Mouse (Mus musculus) heart, adult 8-10 months (tissue): ENCODE data around the gene Ppp4r1. TPM values are rescaled to one million over a fixed set of nuclear protein-coding genes. Genes with fewer than 3 reads are reported as not detected.

Source experiments
- DNase-seq: peaks from one replicate; pipeline ENCODE4 v3.0.0; 2022; ENCODE audit warnings: low spot score
- total RNA-seq, 4 experiments: library from RNA; stranded (reverse); gene quantifications; 2 replicates each; pipeline ENCODE4 v1.2.4; 2022

The Ppp4r1 gene
- total RNA-seq = 10 to 100 TPM; 33.2 to 39.5 (median 37.6) TPM

GRCm38 (mm10) chr17:65782551-65783141, at the start of gene Ppp4r1:
TSS of gene Ppp4r1 (plus strand) at chr17:65782573.
- peak; percentile 81 for DNase-seq

GRCm38 (mm10) chr17:65732666-65733065, 49.7 kb upstream of the Ppp4r1 start:
- DNase-seq = peak; percentile 65

- DNase-seq = no peak
Measured at GRCm38 (mm10) chr17:65735088-65735487, 47.3 kb upstream of the Ppp4r1 start.

- no peak for DNase-seq
Measured at GRCm38 (mm10) chr17:65737175-65737574, 45.2 kb upstream of the Ppp4r1 start.

GRCm38 (mm10) chr17:65737622-65738021, 44.8 kb upstream of the Ppp4r1 start:
- peak; percentile 51 for DNase-seq

- DNase-seq = no peak
Measured at GRCm38 (mm10) chr17:65739874-65740725, 42.3 kb upstream of the Ppp4r1 start.

GRCm38 (mm10) chr17:65741565-65741964, 40.8 kb upstream of the Ppp4r1 start:
- no peak for DNase-seq

- no peak for DNase-seq
Measured at GRCm38 (mm10) chr17:65742245-65742905, 40.0 kb upstream of the Ppp4r1 start.

- no peak for DNase-seq
Measured at GRCm38 (mm10) chr17:65742969-65743368, 39.4 kb upstream of the Ppp4r1 start.

- DNase-seq = no peak
Measured at GRCm38 (mm10) chr17:65743664-65744330, 38.6 kb upstream of the Ppp4r1 start.

GRCm38 (mm10) chr17:65746314-65746713, 36.1 kb upstream of the Ppp4r1 start:
- no peak for DNase-seq

- no peak for DNase-seq
Measured at GRCm38 (mm10) chr17:65748997-65749396, 33.4 kb upstream of the Ppp4r1 start.

- no peak for DNase-seq
Measured at GRCm38 (mm10) chr17:65749803-65750202, 32.6 kb upstream of the Ppp4r1 start.

GRCm38 (mm10) chr17:65750301-65750700, 32.1 kb upstream of the Ppp4r1 start:
- no peak for DNase-seq

- no peak for DNase-seq
Measured at GRCm38 (mm10) chr17:65753130-65753529, 29.2 kb upstream of the Ppp4r1 start.

GRCm38 (mm10) chr17:65755857-65756256, 26.5 kb upstream of the Ppp4r1 start:
- no peak for DNase-seq

GRCm38 (mm10) chr17:65757150-65757549, 25.2 kb upstream of the Ppp4r1 start:
- DNase-seq = no peak

- no peak for DNase-seq
Measured at GRCm38 (mm10) chr17:65763221-65763620, 19.2 kb upstream of the Ppp4r1 start.

GRCm38 (mm10) chr17:65768486-65768885, 13.9 kb upstream of the Ppp4r1 start:
- DNase-seq = peak; percentile 65

- peak; percentile 33 for DNase-seq
Measured at GRCm38 (mm10) chr17:65770982-65771915, 11.1 kb upstream of the Ppp4r1 start.
